Mouse (Mus musculus) mouse embryonic stem cell (cell line): ENCODE results near the gene Kif6.

ENCODE experiments used
- in situ Hi-C, 2 experiments: fragments of 300-500 bp; cut with MboI; formaldehyde crosslinking; loops; 1 replicate in 1 of 2; 3 replicates in 1 of 2; pipeline ENCODE4 v1.14.3; 2019 to 2020; ENCODE audit warnings: low sequenced_read_pairs in 2 of 2, low pct_unique_long_range_greater_than_20kb in 1 of 2, mixed read lengths in 1 of 2; ENCODE audit not compliant: unreplicated experiment in 1 of 2

Gene Kif6

DNA sequence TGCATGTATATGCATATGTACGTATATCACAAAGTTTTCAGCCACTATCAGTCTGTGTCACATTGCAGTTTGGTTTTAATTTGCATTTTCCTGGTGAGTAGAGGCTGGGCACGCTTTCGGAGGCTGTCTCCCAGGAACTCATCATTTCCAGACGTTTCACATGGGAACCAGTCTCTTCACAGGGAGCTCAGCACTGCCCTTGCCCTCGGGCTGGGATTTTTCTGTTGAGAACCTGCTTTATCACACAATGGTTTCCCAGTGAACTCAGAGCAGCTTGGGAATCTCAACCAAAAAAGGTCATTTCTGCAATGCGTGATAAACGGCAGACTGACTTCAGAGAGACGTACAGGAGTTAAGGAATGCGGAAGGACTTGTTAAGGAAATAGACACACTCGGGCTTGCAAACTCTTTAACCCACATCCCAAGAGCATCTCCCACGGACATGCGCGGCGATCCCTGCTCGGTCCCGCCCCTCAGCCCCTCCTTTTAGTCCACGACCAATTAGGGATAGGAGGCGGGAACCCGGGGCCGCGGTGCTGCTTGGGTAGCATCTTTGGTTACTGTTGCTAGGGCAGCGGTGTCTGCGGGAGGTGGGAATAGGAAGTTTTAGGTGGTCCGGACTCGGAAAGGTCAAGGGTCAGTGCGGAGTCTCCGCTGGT, at the start of gene Kif6:
TSS of gene Kif6 (plus strand) at position 560 of the 659 bp plus-strand sequence.
- in situ Hi-C loops: no loop called here

DNA sequence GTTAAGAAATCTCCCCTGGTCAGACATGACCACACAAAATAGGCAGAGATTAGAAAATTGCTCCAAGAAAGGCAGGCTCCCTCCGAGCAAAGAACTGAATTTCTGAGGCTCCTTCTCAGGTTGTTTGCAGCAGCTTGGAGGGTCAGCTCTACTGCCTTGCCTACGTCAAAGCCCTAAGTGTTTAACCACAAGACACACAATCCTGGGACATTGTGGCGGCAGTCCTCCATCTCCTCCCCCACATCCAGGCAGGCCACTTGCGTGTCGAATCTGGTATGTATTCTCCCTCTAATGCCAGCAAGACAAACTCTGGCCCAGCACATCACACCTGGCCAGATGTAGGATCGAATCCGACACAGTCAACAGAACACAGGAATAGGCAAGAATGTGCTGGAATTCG, 46.2 kb upstream of the Kif6 start:
- in situ Hi-C loops: no loop called here

DNA sequence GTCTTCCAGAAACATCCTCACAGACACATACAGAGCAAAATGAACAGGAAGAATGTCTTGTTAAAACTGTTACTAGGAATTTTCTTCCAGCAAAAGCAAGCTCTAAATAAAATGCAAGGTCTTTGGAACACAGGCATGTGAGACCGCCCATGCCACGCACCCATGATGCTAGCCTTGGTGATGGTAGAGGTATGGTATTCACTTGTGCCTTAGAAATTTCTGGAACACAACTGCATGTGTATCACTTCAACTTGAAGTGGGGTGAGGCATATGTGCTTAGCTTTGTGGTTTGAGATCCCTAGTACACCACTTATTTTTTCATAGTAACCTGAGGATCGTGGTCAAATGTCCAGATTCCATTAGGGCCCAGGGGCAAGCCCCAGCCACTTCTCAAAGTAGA, 37.6 kb upstream of the Kif6 start:
- in situ Hi-C loops: no loop called here

DNA sequence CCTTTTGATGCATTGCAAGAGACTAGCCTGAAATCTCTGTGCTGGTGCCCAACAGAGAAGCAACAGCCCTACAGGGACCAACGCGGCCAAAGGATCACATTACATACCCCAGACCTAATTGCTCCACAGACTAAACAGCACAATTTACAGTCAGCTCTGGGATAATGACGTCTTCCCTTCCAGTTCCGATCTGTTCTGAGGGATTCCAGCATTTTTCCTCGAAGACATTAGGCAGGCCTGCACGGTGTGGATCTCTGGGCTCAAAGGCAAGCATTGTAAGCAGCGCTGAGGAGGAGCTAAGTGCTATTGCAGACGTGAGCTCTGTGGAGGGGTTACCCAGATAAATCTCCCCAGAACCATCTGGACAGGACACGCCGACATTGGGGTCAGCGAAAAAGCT, 32.5 kb upstream of the Kif6 start:
- in situ Hi-C loops: no loop called here

DNA sequence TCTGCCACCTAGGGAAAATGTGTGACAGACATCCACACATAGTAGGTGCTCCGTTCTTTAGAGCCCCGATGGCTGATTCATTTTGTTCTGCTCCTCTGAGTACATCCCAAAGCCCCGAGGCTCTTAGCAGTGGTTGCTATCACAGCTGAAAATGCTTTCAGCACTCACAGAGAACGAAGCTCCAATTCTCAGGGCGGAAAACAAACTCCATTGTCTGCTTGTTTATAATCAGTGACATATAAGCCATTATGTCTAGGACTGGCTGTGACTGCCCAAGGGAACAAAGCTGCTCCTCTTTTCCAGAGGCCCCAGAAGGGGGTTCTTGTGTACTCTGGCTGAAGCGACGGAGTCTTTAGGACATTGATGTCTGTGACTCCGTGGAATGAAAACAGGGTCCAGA, 24.9 kb upstream of the Kif6 start:
- in situ Hi-C loops: no loop called here

DNA sequence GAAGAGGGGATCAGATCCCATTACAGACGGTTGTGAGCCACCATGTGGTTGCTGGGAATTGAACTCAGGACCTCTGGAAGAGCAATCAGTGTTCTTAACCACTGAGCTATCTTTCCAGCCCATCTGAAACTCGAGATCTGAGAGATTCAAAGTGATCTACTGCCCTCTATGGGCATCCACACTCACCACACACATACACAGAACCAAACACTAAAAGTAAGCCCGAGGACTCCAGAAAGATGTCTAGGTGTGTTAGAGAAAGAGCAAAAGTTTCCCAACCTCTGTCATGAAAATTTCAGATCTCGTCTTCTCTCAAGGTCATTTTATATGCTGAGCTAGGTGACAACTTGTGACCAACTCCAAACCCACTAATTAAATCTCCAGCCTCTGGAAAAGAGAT, 9.5 kb upstream of the Kif6 start:
- in situ Hi-C loops: no loop called here

DNA sequence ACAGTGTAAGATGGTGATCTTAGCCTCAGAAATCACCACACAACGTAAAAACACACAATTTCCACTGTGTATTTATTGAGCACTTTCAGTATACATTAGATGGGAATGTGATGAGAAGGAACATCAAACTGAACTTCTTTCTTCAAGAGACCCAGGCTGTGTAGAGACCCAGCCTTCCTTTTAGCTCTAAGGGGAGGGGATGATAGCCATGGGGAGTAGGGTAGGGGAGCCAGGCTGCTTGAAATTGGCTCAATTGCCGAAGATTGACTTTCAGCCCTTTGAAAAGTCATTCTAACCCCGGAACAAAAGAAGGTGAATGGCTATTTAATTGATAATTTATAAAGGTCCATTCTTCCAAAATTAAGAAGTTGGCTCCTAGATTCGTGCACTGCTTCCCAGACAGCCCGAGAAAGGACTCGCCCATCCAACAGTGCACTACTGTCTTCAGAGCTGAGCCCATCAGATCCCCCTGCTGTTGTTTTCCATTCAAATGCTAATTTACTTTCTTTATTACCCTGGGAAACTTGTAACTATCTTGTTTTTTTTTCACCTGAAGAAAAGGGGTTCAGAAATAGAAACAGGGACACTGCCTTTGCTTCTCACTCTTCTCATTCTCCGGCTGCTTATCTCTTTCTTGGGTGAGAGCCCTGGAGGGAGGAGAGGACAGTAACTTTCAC, 7.4 kb upstream of the Kif6 start:
- in situ Hi-C loops: no loop called here

DNA sequence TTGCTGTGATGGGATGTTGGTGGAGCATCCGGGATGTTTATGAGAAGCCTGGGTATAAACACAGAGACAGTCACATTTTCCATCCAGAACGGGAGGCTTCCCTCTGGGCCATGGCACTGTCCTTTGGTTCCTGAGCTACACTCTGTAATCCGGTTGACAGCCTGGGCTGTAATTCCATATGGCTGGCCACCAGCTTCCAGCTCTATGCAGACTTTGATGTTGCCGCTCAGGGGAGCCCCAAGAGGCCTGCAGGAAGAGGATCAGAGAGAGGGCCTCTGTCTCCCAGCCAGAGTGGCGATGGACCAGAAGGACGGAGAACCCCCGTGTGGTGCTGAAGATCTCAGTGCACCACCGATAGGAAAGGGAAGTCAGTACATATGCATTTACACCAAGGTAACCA, 4.6 kb upstream of the Kif6 start:
- in situ Hi-C loops: no loop called here

DNA sequence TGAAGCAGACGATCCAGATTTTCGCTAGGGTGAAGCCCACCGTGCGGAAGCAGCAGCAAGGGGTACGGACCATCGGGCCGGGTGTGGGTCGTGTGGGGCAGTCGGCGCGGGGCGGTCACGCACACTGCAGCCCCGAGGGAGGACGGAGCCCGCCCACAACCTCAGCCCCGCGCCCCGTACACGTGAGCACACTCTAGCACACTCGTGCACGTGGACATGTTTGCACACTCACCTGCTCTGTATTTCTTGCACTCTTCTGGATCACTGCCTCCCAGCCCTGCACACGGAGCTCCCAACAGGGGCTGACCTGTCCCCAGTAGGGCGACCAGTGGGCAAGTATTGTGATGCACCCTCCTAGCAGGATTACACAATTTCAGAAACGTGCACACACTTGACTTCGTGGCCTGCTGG, 310 bp downstream of the Kif6 start:
- in situ Hi-C loops: no loop called here

DNA sequence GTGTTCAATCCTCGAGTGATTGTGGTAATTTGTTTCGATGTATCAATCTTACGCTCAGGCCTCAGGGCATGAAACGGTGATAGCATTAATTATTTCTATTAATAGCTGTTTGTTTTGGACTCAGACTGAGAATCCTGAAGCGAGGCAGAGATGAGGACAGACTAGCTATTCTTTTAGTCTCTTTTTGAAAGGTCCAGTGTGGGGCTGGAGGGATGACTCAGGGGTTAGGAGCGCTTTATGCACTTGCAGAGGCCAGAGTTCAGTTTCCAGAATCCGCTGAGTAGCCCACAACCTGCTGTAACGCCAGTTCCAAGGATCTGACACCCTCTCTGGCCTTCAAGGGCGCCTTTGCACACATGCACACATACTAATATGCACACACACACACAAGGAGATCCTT, 9.6 kb downstream of the Kif6 start:
- in situ Hi-C loops: no loop called here

DNA sequence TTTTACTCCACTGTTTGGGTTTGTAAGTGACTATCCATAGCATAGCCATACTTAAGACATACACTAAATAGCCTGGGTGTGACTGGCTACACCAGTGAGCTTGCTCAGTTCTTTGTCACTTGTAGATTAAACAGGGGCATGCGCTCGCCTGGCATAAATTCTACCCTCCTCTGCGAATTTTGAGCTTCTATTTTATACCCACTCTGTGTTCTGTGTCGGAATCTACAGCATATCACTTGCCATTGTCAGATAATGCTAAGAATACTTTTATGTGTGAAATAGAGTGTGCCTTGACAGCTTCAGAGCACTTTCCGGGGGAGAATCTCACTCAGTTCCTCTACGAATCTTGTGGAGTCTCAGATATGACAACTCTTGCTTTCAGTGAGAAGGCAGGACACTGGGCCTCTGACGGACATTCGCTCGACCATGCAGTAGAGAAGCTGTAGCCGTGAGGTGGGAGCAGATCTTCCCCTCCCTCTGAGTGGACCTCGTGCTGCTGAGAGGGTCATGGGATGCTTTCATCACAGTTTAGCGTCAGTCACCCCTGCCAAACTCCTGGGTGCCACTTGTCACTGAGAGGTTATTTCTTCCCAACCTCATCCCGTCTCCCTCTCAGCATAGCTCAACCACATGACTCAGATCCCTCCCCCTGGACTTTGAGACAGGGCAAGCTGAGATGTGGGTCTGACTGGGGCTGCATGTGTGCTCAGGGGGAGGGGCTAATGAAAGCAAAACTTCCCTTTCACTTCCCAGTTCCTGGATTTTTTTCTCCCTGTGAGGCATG, 12.3 kb downstream of the Kif6 start:
- in situ Hi-C loops: no loop called here

DNA sequence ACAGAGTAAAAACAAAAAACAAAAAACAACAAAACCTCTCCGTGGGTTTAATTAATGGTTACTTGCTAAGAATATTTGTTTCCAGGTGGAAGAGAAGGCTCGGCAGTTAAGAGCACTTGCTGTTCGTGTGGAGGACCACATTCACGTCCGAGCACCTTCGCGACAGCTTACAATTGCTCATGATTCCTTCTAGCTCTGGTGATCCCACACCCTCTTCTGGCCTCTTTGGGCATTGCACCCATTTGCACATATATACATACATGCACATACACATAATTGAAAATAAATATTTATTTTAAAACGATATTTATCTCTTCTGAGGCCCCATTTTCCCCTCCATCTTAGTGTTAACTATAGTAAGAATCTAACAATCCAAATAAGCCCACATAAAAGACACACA, 13.9 kb downstream of the Kif6 start:
- in situ Hi-C loops: no loop called here

DNA sequence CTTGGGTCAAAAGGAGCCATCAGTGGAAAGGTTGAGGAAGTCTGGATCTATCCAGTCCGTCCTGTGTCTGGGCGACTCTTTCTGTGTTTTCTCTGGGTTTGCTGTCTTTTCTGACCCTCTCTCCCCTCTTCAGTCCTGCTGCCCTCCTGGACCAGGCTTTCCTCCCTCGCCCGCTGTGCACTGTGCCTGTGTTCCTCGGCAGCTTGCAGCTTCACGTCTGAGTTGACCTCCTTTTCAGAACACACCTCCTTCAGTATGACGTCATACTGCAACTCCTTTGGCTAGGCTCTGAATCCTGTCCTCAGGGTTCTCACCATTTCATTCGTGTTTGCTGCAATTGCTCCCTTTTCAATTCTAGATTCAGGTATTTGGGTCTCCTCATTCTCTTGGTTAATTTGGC, 18.1 kb downstream of the Kif6 start:
- in situ Hi-C loops: no loop called here

DNA sequence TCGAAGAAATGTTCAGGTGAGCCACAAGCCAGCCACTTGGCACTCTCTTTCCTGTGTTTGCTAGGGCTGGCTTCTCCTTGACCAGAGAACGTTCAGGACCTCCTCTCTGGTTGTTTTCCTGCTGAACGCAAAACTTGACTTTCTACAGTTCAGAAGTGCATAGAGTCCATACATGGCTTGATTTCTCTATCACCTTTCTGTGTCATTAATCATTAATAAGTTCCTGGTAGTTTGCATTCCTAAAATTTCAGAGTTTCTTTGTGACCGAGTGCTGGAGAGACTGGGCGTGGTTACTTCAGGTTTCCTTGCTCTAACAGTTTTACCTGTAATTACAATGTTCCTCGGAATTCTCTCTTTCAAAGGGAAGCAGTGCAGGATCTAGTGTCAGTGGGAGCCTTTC, 27.0 kb downstream of the Kif6 start:
- in situ Hi-C loops: no loop called here

DNA sequence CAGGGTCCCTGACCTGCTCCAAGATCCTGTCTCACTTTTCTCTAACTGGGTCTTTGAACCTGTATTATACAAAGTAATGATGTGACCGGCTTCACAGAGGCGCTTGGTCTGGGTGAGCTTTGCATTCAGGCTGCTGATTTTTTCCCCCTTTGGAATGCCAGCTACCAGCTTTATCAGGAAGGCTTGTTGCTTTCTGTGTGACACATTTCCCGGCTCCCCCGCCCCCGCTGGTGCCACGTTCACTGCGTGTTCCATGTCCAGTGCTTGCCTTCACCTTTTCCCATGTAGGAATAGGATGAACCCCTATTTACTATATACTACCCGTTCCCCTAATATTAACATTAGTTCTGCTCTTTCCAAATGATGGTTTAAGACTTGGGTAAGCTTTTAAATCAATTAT, 27.4 kb downstream of the Kif6 start:
- in situ Hi-C loops: no loop called here

DNA sequence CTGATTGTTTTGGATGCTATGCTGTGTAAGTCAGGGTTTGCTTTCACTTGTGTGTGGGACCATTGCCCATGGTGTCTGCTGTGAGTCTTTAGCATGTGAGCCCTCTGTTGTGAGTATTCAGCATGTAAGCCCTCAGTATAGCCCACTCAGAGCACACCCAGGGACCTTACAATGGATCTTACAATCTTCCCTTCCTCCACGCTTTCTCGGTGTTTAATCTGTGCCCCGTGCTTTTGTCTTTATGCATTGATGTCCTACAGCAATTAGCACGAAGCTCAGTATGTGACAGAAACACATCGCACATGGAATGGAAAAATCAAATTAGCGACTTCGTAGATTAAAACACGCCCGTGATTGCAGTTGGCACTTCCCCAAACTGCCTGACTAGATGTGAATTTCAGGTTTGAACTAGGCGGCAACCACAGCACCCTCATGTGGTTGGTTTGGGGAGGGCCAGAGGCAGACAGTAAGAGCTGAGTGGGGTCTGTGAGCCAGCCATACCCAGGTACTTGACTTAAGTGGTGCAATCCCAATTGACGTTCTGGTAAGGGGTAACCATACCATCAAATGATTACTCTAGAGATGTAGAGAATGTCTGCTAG, 28.1 kb downstream of the Kif6 start:
- in situ Hi-C loops: no loop called here

DNA sequence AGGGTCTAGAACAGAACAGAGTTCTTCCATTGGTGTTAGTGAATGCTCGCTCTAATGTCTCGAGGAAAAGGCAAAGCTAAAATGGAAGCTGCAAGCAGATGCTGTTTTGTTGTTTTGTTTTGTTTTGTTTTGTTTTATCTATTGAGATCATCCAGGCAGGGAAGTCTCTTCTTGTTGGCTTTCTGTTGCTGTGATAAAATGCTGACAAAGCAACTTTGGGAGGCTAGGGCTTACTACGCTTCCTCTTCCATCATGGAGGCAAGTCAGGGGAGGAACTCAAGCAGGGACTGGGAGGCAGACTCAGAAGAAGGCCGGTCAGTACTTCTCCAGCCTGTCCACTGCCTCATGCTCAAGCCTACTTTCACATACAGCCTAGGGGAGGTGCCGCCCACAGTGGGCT, 31.3 kb downstream of the Kif6 start:
- in situ Hi-C loops: no loop called here

DNA sequence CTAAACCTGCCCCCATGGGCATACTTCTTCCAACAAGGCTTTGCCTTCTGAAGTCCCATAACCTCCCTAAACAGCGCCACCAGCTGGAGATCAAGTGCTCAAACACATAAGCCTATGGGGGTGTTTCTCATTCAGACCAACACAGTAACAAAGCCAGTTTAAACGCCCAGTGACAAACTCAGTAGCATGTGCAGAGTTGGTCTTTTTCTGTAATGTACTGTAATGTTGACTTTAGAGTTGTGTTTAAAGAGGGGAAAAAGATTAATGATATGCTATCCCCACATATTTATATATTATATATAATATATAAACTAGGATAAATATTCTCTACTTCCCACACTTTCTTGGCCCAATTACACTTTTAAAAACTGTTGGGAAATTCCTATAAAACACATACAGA, 34.0 kb downstream of the Kif6 start:
- in situ Hi-C loops: no loop called here

DNA sequence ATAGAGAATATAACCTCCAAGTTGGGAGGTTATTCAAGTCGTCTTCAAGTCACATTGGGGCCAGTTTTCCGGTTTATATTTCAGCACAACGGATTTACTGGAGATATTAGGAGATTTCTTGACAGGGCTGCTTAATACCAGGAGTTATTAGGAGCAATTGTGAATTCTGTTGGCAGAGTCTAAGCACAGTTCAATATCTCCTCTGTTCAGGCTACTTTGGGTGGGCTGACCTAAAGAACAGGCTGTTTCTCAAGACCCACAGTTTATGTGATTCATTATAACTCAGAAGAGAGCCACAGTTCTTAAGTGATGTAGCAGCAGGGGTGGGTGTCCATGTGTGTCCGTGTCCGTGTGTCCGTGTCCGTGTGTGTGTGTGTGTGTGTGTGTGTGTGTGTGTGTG, 34.5 kb downstream of the Kif6 start:
- in situ Hi-C loops: no loop called here
